Mouse (Mus musculus): ENCODE data around the gene Fos. TPM values are rescaled to one million over a fixed set of nuclear protein-coding genes. Genes with fewer than 3 reads are reported as not detected.
A peak's percentile ranks its signal among the peaks of the same experiment; 100 is the strongest.

Gene Fos
- polyA plus RNA-seq, 1 experiment from 2014 or later = 1.1 TPM

GRCm38 (mm10) chr12:85447009-85447408 is 26.7 kb upstream of the Fos start:
- no peak overlapping the region for H3K27ac ChIP-seq (replicated peaks)
- 88% methylated on average over 6 of the region's 6 CpGs for WGBS
- H3K9me3 ChIP-seq = no peaks in the 10 kb centered on the region
- no peak for ATAC-seq (ENCODE audit: low FRiP score, low read depth)
- no peaks in the 10 kb centered on the region for H3K36me3 ChIP-seq
- peaks cover 6% of the 10 kb centered on the region; the same call in 1 of the 2 replicates for H3K4me1 ChIP-seq
- H3K4me2 ChIP-seq (replicated peaks) = no peak overlapping the region
- H3K27me3 ChIP-seq = no peaks in the 10 kb centered on the region
- no peak overlapping the region for H3K9ac ChIP-seq (replicated peaks)
- no peak overlapping the region for H3K4me3 ChIP-seq

- Histone ChIP-seq H3K9me3 (no peaks in the 10 kb centered on the region), H3K4me1 (peaks cover 10% of the 10 kb centered on the region; the same call in 1 of the 2 replicates), H3K4me3 (no peak overlapping the region), H3K9ac (replicated peaks) (no peak overlapping the region), H3K36me3 (no peaks in the 10 kb centered on the region), H3K27me3 (no peaks in the 10 kb centered on the region), H3K27ac (replicated peaks) (no peak overlapping the region), H3K4me2 (replicated peaks) (no peak overlapping the region)
- no peak for ATAC-seq (ENCODE audit: low FRiP score, low read depth)
- 72% methylated on average over 4 of the region's 4 CpGs for WGBS
These were observed 26.2 kb upstream of the Fos start for GRCm38 (mm10) chr12:85447490-85447889.

DNA sequence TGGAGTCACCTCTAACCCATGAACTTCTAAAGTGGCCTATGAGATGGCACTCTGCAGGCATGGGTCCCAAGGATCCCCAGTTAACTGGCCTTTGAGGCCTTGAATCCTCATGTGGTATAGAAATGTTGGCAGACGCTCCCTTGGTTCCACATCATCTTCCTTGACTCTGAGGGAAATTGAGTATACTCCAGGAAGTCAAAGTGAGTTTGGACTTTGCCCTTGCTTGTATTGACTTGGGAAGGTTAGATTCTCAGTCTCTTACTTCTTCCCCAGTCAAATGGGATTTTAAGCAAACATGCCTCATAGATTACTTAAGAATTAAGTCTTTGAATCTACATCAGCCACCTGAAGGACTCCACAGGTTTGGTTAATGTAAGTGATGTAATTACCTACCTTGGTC is 24.2 kb upstream of the Fos start:
- ATAC-seq (ENCODE audit: low FRiP score, low read depth) = no peak
- Histone ChIP-seq H3K36me3 (no peaks in the 10 kb centered on the region), H3K4me3 (no peak overlapping the region), H3K9ac (replicated peaks) (no peak overlapping the region), H3K4me2 (replicated peaks) (no peak overlapping the region), H3K9me3 (no peaks in the 10 kb centered on the region), H3K27ac (replicated peaks) (no peak overlapping the region), H3K4me1 (peaks cover 12% of the 10 kb centered on the region), H3K27me3 (no peaks in the 10 kb centered on the region)
- WGBS = 93% methylated on average over 1 of the region's 1 CpGs

DNA sequence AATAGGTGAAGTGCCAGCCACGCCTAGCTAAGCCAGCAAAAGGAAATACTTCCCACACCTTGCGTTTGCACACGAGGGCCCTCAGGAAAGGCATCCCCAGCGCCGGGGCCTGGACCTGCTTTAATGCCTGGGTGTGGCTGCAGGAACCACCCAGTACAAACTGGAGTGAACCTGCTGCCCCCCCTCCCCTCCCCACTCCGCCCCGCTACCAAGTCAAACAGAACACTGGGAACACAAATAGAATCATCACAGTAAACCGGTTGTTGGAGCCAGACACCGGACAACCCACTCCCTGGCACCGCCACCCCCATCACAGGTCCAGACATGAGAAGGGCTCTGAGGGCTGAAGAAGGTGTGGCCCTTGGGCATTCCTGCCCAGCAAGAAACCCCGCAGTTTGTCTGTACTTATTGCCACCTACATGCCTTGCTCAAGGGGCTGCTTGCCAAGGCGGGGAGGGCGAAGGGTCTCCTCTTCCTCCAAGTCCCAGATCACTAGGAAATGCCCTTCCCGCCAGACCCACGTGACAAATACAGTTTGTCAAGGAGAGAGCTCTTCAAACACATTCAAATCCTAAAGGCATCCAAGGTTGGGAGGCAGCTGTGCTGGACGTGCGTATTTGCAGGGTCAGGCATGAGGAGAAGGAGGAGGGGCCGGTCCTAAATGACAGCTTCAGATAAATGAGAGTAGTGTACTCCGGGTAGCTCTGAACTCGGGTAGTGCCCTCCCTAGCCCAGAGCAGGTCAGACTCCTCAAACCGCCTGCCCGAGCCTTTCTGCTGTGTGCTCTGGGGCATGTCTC is 21.8 kb upstream of the Fos start:
- Histone ChIP-seq H3K4me3 (no peak overlapping the region), H3K9me3 (no peaks in the 10 kb centered on the region), H3K36me3 (no peaks in the 10 kb centered on the region), H3K9ac (replicated peaks) (no peak overlapping the region), H3K27me3 (no peaks in the 10 kb centered on the region), H3K4me1 (peaks cover 23% of the 10 kb centered on the region), H3K4me2 (replicated peaks) (no peak overlapping the region), H3K27ac (replicated peaks) (no peak overlapping the region)
- no peak for ATAC-seq (ENCODE audit: low FRiP score, low read depth)
- 42% methylated on average over 22 of the region's 22 CpGs for WGBS

GRCm38 (mm10) chr12:85455065-85456058 is 18.3 kb upstream of the Fos start:
- H3K27ac ChIP-seq (replicated peaks) = peak overlapping the region; percentile 66
- peak overlapping the region; percentile 72 for H3K4me2 ChIP-seq (replicated peaks)
- no peaks in the 10 kb centered on the region for H3K9me3 ChIP-seq
- H3K27me3 ChIP-seq = no peaks in the 10 kb centered on the region
- peaks cover 23% of the 10 kb centered on the region for H3K4me1 ChIP-seq
- no peaks in the 10 kb centered on the region for H3K36me3 ChIP-seq
- H3K4me3 ChIP-seq = peak overlapping the region; percentile 48
- peak; percentile 99 for ATAC-seq (ENCODE audit: low FRiP score, low read depth)
- WGBS = 2% methylated on average over 42 of the region's 44 CpGs
- peak overlapping the region; percentile 50 for H3K9ac ChIP-seq (replicated peaks)

DNA sequence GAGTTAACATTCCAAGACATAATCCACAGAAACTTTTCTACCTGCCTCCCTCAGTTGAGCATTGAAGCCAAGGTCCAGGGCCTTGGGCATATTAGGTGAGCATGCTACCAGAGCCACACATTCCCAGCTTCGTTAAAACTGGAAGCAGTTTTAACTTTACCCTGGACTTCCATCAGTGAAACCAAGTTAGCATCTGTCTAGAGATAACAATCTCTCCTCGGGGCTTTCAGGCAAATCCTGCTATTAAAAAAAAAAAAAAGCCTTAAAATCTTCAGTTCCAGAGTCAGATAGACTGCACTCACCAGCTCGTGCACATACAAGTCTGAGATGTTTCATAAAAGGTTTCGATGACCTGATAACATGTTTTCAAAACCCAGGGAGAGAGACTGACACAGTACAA is 17.4 kb upstream of the Fos start:
- Histone ChIP-seq H3K4me2 (replicated peaks) (no peak overlapping the region), H3K9me3 (no peaks in the 10 kb centered on the region), H3K36me3 (no peaks in the 10 kb centered on the region), H3K4me3 (no peak overlapping the region), H3K27me3 (no peaks in the 10 kb centered on the region), H3K9ac (replicated peaks) (no peak overlapping the region), H3K27ac (replicated peaks) (no peak overlapping the region), H3K4me1 (peaks cover 23% of the 10 kb centered on the region)
- ATAC-seq (ENCODE audit: low FRiP score, low read depth) = no peak
- 72% methylated on average over 4 of the region's 4 CpGs for WGBS

GRCm38 (mm10) chr12:85456966-85457505 is 16.7 kb upstream of the Fos start:
- no peak for ATAC-seq (ENCODE audit: low FRiP score, low read depth)
- H3K27ac ChIP-seq (replicated peaks) = no peak overlapping the region
- H3K4me2 ChIP-seq (replicated peaks) = no peak overlapping the region
- no peak overlapping the region for H3K9ac ChIP-seq (replicated peaks)
- H3K9me3 ChIP-seq = no peaks in the 10 kb centered on the region
- peaks cover 22% of the 10 kb centered on the region for H3K4me1 ChIP-seq
- H3K36me3 ChIP-seq = no peaks in the 10 kb centered on the region
- WGBS = 85% methylated on average over 13 of the region's 13 CpGs
- no peak overlapping the region for H3K4me3 ChIP-seq
- H3K27me3 ChIP-seq = no peaks in the 10 kb centered on the region

- Histone ChIP-seq H3K9ac (replicated peaks) (no peak overlapping the region), H3K4me2 (replicated peaks) (no peak overlapping the region), H3K27me3 (no peaks in the 10 kb centered on the region), H3K9me3 (no peaks in the 10 kb centered on the region), H3K27ac (replicated peaks) (no peak overlapping the region), H3K4me1 (peaks cover 13% of the 10 kb centered on the region), H3K36me3 (no peaks in the 10 kb centered on the region), H3K4me3 (no peak overlapping the region)
- no peak for ATAC-seq (ENCODE audit: low FRiP score, low read depth)
- 80% methylated on average over 4 of the region's 4 CpGs for WGBS
These were observed 13.9 kb upstream of the Fos start for GRCm38 (mm10) chr12:85459820-85460219.

DNA sequence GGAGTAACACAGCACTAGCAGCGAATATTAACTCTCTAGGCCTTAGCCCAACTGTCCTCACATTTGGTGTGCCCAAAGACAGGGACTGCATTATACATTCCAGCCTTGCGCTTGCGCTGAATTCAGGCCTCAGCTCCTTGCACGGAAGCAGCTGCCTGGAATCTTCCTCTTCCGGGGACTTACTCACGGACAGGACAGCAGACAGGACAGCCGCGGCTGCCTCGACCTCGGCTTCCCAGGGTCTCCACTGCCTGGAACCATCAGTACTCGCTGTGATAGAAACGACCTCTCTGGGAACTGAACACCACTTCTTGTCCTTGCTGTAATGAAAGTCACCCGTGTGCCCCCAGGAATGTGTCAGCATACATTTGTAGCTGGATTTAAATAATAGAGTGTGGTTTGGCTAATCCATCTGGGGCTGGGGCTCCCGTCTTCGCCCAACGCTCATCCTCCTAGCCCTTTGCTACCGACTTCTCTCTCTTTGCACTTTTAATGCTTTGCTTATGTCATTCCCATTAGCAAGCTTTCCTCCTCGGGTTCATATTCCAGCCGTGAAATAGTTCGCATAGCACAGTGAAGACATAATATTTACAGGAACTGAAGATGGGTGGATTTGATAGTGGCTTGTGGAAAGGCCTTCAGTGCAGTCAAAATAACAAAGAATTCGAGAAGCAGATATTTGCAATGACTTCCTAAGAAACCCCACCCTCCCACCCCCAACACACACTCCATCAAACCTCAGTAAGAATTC is 11.6 kb upstream of the Fos start:
- H3K27ac ChIP-seq (replicated peaks) = no peak overlapping the region
- 51% methylated on average over 21 of the region's 21 CpGs for WGBS
- H3K4me3 ChIP-seq = no peak overlapping the region
- H3K36me3 ChIP-seq = no peaks in the 10 kb centered on the region
- no peaks in the 10 kb centered on the region for H3K9me3 ChIP-seq
- no peak for ATAC-seq (ENCODE audit: low FRiP score, low read depth)
- no peak overlapping the region for H3K4me2 ChIP-seq (replicated peaks)
- H3K27me3 ChIP-seq = no peaks in the 10 kb centered on the region
- peaks cover 5% of the 10 kb centered on the region; the same call in 1 of the 2 replicates for H3K4me1 ChIP-seq
- no peak overlapping the region for H3K9ac ChIP-seq (replicated peaks)

- WGBS = 56% methylated on average over 7 of the region's 7 CpGs
- Histone ChIP-seq H3K4me3 (no peak overlapping the region), H3K4me2 (replicated peaks) (no peak overlapping the region), H3K36me3 (no peaks in the 10 kb centered on the region), H3K9ac (replicated peaks) (no peak overlapping the region), H3K27ac (replicated peaks) (no peak overlapping the region), H3K27me3 (peaks cover 1% of the 10 kb centered on the region; the same call in 1 of the 2 replicates), H3K9me3 (no peaks in the 10 kb centered on the region), H3K4me1 (peaks cover 8% of the 10 kb centered on the region; the same call in 1 of the 2 replicates)
- no peak for ATAC-seq (ENCODE audit: low FRiP score, low read depth)
These were observed 10.9 kb upstream of the Fos start for GRCm38 (mm10) chr12:85462802-85463201.

GRCm38 (mm10) chr12:85464431-85464830 is 9.3 kb upstream of the Fos start:
- H3K27ac ChIP-seq (replicated peaks) = no peak overlapping the region
- no peak for ATAC-seq (ENCODE audit: low FRiP score, low read depth)
- peaks cover 8% of the 10 kb centered on the region; the same call in 1 of the 2 replicates for H3K4me1 ChIP-seq
- no peak overlapping the region for H3K9ac ChIP-seq (replicated peaks)
- H3K27me3 ChIP-seq = peaks cover 6% of the 10 kb centered on the region; the same call in 1 of the 2 replicates
- H3K9me3 ChIP-seq = no peaks in the 10 kb centered on the region
- no peaks in the 10 kb centered on the region for H3K36me3 ChIP-seq
- no peak overlapping the region for H3K4me3 ChIP-seq
- 85% methylated on average over 5 of the region's 5 CpGs for WGBS
- no peak overlapping the region for H3K4me2 ChIP-seq (replicated peaks)

Measured in midbrain, embryonic 12.5 days (tissue).